Comparison of ENCODE assay signal across 10 mouse cellular contexts in the genomic region with DNA sequence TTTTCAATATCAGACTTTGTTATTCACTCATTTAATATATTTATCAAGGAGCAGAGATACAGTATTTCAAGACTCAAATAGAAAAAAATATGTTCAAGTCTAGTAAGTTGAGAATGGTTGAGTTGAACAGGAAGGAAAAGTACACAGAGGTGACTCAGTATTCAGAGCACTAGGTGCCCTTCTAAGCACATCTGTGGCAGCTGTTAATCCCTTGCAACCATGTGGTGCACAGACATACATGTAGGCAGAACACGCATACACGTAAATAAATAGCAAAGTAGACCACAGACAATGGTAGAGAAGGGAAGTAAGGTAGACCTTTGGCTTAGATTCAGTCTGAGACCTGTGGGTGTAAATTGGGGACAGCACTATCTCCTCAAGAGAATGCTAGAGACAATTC.
"Had no signal": no experiment of that assay in that cellular context is flagged by ENCODE, and none has a peak within 500 bp of the region (broad histone marks: within the 10 kb centered on the region; RNA-seq: fewer than 3 reads in every experiment).

No protein-coding gene starts in this region.

- DNase-seq: kidney, adult 2 months; kidney, postnatal 14 days; left cerebral cortex, postnatal 4 days; lung, adult 18-20 months; thymus, adult 18-20 months; thymus, postnatal 25 days had no signal

- ATAC-seq: midbrain, embryonic 13.5 days had no signal

- H3K27me3 ChIP-seq: kidney, embryonic 15.5 days; limb, embryonic 13.5 days; midbrain, embryonic 13.5 days; neural tube, embryonic 12.5 days had no signal
